Mouse (Mus musculus): ENCODE results near the gene Ptpn14.

DNA sequence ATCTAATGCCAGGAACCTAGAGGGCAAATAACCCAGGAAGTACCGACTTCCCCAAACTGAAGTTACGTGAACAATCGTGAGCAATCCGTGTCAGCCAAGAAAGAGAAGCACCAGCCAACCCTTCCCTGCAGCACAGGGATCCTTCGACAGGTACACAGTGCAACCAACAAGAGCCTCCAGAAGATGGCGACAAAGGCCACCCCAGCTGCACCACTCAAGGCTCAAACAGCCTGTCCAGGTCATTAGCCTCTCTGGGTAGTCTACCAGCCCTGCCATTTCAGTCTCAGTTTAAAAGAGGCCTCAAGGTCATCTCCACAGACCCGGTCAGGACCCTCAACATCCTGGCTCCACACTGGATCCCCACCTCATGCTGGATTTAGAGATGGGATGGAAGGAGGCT, 159.4 kb downstream of the Ptpn14 start:
- TF ChIP-seq POLR2A (IDR thresholded peaks at IDR 0.05; ENCODE audit: borderline replicate concordance, control insufficient read depth, low read depth, low read length) (no peak), CTCF (IDR thresholded peaks at IDR 0.05; ENCODE audit: control insufficient read depth, insufficient read depth, low read length) (peak; percentile 73)
